Mouse (Mus musculus) liver, postnatal 0 days (tissue): ENCODE data around the gene Ubr3. TPM values are rescaled to one million over a fixed set of nuclear protein-coding genes. Genes with fewer than 3 reads are reported as not detected.

Source experiments
- ATAC-seq: fragments of 200-750 bp; cut with Nextera tagmentation; 2 replicates; pipeline ENCODE4 v1.8.0; 2017; ENCODE audit warnings: mild to moderate bottlenecking, moderate library complexity
- DNase-seq: peaks from one replicate; pipeline ENCODE4 v3.0.0-alpha.2; 2016
- H3K27ac ChIP-seq: fragments of 300-500 bp; sonication (generic); 2 replicates; pipeline ENCODE4 v1.5.1; 2014; ENCODE audit warnings: antibody characterized with exemption, moderate library complexity, mild to moderate bottlenecking, low read depth
- H3K27me3 ChIP-seq: fragments of 300-500 bp; sonication (generic); 2 replicates; pipeline ENCODE4 v1.6.1; 2014; ENCODE audit warnings: low read length, control low read depth, mixed read lengths; ENCODE audit not compliant: insufficient read depth
- H3K36me3 ChIP-seq: fragments of 300-500 bp; sonication (generic); replicated peaks from 2 replicates; pipeline ENCODE4 v1.6.1; 2014; ENCODE audit warnings: mild to moderate bottlenecking, control low read depth, low read length, moderate library complexity, mixed read lengths; ENCODE audit not compliant: insufficient read depth
- H3K4me1 ChIP-seq: fragments of 300-500 bp; sonication (generic); 2 replicates; pipeline ENCODE4 v1.6.1; 2014; ENCODE audit warnings: antibody characterized with exemption, mild to moderate bottlenecking, control low read depth; ENCODE audit not compliant: insufficient read depth
- H3K4me2 ChIP-seq: fragments of 300-500 bp; sonication (generic); 2 replicates; pipeline ENCODE4 v1.6.1; 2014; ENCODE audit warnings: low read depth, mild to moderate bottlenecking, low read length, moderate library complexity, mixed read lengths
- H3K4me3 ChIP-seq: fragments of 300-500 bp; sonication (generic); 2 replicates; pipeline ENCODE4 v1.5.1; 2014; ENCODE audit warnings: low read depth, low read length
- H3K9ac ChIP-seq: fragments of 300-500 bp; sonication (generic); replicated peaks from 2 replicates; pipeline ENCODE4 v1.6.1; 2014; ENCODE audit warnings: mild to moderate bottlenecking, moderate library complexity
- H3K9me3 ChIP-seq: fragments of 300-500 bp; sonication (generic); 2 replicates; pipeline ENCODE4 v1.6.1; 2016; ENCODE audit warnings: mild to moderate bottlenecking, control low read depth, low read length, mixed read lengths
- CTCF ChIP-seq: sonication (generic); IDR thresholded peaks from 2 replicates; pipeline ENCODE4 v1.5.1; 2016; ENCODE audit warnings: antibody characterized with exemption, low read depth
- EP300 ChIP-seq: IDR thresholded peaks from 2 replicates; pipeline ENCODE4 v1.6.1; 2016; ENCODE audit warnings: antibody characterized with exemption, low read depth, mild to moderate bottlenecking
- WGBS: fragments of 180-500 bp; shearing (Covaris S2); extraction: QIAGEN DNeasy Blood & Tissue Kit; methylation state at CpG from one replicate; pipeline ENCODE4 v1.1.7; 2014; ENCODE audit not compliant: insufficient replicate concordance; 5-methylcytosine and 5-hydroxymethylcytosine counted together
- polyA plus RNA-seq: library from polyadenylated mRNA; unstranded; fragments of >200 nt; fragmentation: Nextera tagmentation; extraction: Ambion mirVana; gene quantifications from 2 replicates; pipeline ENCODE4 v1.2.1, GENCODE M21; 2015

Gene Ubr3
- polyA plus RNA-seq, 1 experiment from 2014 or later = 5.7 TPM

DNA sequence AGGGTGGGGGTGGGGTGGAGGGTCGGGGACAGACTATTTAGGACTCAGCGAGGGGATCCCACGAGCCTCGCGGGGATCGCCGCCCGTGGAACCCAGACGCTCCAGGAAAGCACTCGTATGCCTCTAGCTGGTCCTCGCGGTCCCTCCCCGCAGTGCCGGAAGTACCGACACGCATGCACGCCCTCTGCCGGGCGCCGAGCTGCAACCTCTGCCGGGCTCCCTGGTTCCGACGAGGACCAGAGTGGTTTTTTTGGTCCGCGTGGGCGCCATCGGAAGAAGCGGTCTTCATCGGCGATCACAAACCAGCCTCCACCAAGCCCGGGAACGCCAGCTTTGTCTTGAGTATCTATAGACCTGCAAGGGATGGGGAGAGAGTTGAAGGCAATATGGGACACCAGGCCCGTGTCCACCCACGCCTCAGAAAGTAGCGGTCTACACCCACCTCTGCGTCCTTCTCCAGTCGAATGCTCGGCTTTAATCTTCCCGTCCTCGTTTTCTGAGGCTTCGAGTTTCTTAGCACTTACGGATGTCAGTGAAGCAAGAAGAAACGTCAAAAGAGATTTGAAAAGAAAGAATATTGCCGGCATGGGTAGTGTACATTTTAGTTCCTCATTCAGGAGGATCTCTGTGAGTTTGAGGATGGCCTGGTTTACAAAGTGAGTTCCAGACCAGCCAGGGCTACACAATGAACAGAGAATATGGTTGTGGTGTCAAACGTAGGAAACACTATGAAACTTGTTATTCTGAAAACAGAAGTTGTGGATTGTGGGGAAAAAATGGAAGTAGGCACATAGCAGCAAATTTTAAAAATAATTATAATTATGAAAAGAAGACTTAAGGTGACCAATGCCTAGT lies 11.4 kb upstream of the Ubr3 start, which contains the start of gene Mettl5:
Mettl5 (minus strand) TSS at position 165 of the 855 bp plus-strand sequence.
- ATAC-seq = peak; percentile 99
- H3K4me1 ChIP-seq = peaks cover 8% of the 10 kb centered on the region
- H3K4me3 ChIP-seq = peak within 1 kb of the TSS; percentile 82
- no peaks in the 10 kb centered on the region for H3K9me3 ChIP-seq
- TF ChIP-seq EP300 (no peak), CTCF (peak; percentile 80)
- WGBS = under 1% methylated on average over 45 of the region's 45 CpGs
- no peaks in the 10 kb centered on the region for H3K36me3 ChIP-seq
- H3K4me2 ChIP-seq = peak within 1 kb of the TSS; percentile 75
- H3K27me3 ChIP-seq = no peaks in the 10 kb centered on the region
- H3K27ac ChIP-seq = peak within 1 kb of the TSS; percentile 79
- peak; percentile 93 for DNase-seq
- peak within 1 kb of the TSS; percentile 88 for H3K9ac ChIP-seq

DNA sequence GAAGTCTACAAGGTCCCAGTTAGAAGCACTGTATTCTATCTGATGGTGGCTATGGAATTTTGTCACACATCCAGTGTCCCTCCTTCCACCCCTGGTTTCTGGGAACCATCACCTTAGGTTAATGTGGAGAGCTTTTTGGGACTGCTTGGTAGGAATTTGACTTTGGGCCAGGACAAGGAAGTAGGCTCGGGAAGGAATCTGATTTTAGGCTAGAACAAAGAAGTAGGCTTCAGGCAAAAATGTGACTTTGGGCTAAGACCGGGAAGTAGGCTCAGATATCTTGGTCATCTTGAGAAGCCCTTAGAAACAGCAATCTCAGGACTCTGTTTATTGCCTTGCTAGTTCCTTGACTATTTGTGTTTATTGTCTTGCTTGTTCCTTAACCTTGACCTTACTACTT lies 8.1 kb upstream of the Ubr3 start:
- 67% methylated on average over 2 of the region's 2 CpGs for WGBS
- H3K9ac ChIP-seq = no peak overlapping the region
- H3K9me3 ChIP-seq = no peaks in the 10 kb centered on the region
- no peak overlapping the region for H3K4me3 ChIP-seq
- no peaks in the 10 kb centered on the region for H3K36me3 ChIP-seq
- ATAC-seq = no peak
- H3K27ac ChIP-seq = 0 out of 2 replicates have a peak overlapping the region, but pooled peaks have one; percentile 0
- H3K27me3 ChIP-seq = no peaks in the 10 kb centered on the region
- H3K4me2 ChIP-seq = no peak overlapping the region
- TF ChIP-seq EP300 (no peak), CTCF (no peak)
- H3K4me1 ChIP-seq = peaks cover 8% of the 10 kb centered on the region
- DNase-seq = no peak

DNA sequence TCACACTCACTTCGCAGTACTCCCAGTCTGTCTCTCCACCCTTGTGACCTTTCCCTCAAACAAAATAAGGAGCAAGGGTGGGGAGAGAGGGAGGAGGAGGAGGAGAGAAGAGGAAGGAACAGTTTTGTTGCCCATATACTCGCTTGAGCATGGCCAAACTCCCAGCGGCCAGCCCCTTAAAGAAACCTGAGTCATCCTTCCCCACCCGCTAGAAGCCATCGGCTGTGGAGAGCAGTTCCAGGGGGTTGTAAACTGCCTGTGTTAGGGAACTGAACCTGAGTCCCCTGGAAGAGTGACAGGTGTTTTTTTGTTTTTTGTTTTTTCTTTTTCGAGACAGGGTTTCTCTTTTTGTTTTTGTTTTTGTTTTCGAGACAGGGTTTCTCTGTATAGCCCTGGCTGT lies 6.2 kb upstream of the Ubr3 start:
- Histone ChIP-seq H3K9me3 (no peaks in the 10 kb centered on the region), H3K4me1 (no peaks in the 10 kb centered on the region), H3K36me3 (no peaks in the 10 kb centered on the region), H3K4me3 (no peak overlapping the region), H3K9ac (no peak overlapping the region), H3K4me2 (no peak overlapping the region), H3K27ac (no peak overlapping the region), H3K27me3 (no peaks in the 10 kb centered on the region)
- ATAC-seq = no peak
- WGBS = 39% methylated on average over 7 of the region's 7 CpGs
- no peak for DNase-seq
- TF ChIP-seq EP300 (no peak), CTCF (no peak)

DNA sequence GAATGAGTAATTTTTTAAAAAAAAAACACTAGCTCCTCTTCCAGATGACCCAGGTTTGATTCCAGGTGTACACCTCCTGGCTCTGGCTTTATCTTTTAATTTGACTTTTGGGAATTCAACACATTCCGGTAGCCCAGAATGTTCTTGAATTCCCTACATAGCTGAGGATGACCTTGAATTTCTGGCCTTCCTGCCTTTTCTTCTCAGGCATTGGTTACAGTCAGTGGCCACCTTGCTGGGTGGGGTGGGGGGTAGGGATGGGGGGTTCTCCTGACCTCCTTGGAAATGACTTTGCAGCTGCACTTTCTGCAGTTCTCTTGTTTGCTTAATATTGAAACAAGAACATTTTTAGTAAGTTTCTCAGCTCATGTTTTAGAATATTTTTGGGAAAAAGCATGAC lies 3.9 kb upstream of the Ubr3 start:
- 87% methylated on average over 1 of the region's 1 CpGs for WGBS

DNA sequence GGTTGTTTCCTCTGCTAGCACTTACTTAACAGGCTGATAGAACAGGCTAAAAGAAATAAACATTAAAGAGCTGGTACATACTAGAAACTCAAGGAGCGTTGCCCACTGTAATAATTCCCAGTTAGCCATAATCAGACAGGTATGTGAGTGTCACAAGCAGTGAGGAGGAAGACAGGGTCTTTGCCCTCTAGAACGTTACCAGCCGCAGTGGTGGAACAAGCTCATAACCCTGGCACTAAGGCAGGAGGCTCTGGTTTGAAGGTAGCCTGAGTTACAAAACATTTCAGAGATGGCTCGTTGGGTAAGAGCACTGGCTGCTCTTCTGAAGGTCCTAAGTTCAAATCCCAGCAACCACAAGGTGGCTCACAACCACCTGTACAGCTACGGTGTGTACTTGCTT lies 3.2 kb upstream of the Ubr3 start:
- H3K4me3 ChIP-seq = no peak overlapping the region
- no peak for DNase-seq
- peaks cover 5% of the 10 kb centered on the region; the same call in 1 of the 2 replicates for H3K4me1 ChIP-seq
- WGBS = 78% methylated on average over 5 of the region's 5 CpGs
- H3K4me2 ChIP-seq = no peak overlapping the region
- no peak overlapping the region for H3K27ac ChIP-seq
- H3K36me3 ChIP-seq = no peaks in the 10 kb centered on the region
- TF ChIP-seq EP300 (no peak), CTCF (no peak)
- no peaks in the 10 kb centered on the region for H3K27me3 ChIP-seq
- no peak for ATAC-seq
- no peak overlapping the region for H3K9ac ChIP-seq
- H3K9me3 ChIP-seq = no peaks in the 10 kb centered on the region

More for the DNA sequence above, 3.9 kb upstream of the Ubr3 start:
- H3K36me3 ChIP-seq = no peaks in the 10 kb centered on the region
- H3K27ac ChIP-seq = no peak overlapping the region
- no peak overlapping the region for H3K4me3 ChIP-seq
- H3K27me3 ChIP-seq = no peaks in the 10 kb centered on the region
- no peaks in the 10 kb centered on the region for H3K4me1 ChIP-seq
- TF ChIP-seq EP300 (no peak), CTCF (no peak)
- no peak overlapping the region for H3K9ac ChIP-seq
- no peaks in the 10 kb centered on the region for H3K9me3 ChIP-seq
- ATAC-seq (no peak), DNase-seq (no peak)
- H3K4me2 ChIP-seq = no peak overlapping the region

DNA sequence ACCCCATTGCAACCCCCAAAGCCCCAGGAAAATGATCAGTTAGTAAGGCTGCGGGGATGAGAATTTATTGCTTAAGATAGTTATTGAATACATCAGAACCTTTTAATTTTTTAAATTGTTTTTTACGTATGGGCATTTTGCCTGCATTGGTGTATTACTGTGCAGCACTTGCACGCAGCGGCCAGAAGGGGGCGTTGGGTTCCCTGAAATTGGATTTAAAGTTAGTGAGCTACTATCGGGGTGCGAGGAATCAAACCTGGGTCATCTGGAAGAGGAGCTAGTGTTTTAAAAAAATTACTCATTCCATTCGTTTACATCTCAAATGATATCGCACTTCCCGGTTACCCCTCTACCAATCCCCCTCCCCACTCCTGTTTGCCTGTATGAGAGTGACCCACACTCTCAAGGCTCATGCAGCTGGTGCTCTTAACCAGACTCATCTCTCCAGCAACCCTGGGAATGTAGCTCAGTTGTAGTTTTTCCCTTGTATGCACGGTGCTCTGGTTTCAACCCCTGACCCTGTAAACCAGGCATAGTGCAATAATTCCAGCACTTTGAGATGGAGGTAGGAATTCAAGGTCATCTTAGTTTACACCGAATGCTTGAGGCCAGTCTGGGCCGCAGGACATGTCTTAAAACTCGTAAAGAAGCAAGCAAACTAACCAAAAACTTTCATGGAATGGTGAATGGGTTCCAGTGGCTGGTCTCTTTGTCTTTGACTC lies 1.4 kb upstream of the Ubr3 start:
- no peaks in the 10 kb centered on the region for H3K9me3 ChIP-seq
- no peak overlapping the region for H3K9ac ChIP-seq
- H3K4me1 ChIP-seq = peaks cover 5% of the 10 kb centered on the region; the same call in 1 of the 2 replicates
- TF ChIP-seq EP300 (no peak), CTCF (peak; percentile 67)
- DNase-seq = peak; percentile 53
- peak overlapping the region; percentile 41; the same call in 1 of the 2 replicates for H3K27ac ChIP-seq
- no peak overlapping the region for H3K4me3 ChIP-seq
- no peaks in the 10 kb centered on the region for H3K36me3 ChIP-seq
- no peak overlapping the region for H3K4me2 ChIP-seq
- H3K27me3 ChIP-seq = no peaks in the 10 kb centered on the region
- 65% methylated on average over 14 of the region's 14 CpGs for WGBS
- ATAC-seq = no peak
